Mouse (Mus musculus): ENCODE data around the gene Eng. TPM values are rescaled to one million over a fixed set of nuclear protein-coding genes. Genes with fewer than 3 reads are reported as not detected.

The Eng gene
- total RNA-seq, 2 experiments from 2014 or later: 55.3 to 60.1 TPM

DNA sequence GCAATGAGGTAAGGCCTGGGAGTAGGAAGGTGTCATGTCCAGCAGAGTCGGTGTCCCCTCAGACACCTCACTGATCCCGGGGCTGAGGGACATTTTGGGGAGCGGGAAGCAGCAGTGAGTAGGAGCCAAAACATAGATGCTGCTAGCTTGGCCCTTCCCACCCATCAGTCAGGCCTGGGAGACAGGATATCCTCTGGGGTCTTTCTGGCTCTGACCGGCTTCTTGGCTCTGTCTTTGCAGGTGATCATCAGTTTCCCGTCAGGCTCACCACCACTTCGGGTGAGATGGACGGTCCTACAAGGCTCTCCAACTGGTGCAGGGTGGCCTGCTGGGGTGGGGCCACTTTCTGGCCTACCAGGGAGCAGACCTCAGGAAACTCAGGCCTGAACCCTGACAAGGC, 31.3 kb downstream of the Eng start:
- DNase-seq (ENCODE audit: low spot score in 2 of 2): no peak

DNA sequence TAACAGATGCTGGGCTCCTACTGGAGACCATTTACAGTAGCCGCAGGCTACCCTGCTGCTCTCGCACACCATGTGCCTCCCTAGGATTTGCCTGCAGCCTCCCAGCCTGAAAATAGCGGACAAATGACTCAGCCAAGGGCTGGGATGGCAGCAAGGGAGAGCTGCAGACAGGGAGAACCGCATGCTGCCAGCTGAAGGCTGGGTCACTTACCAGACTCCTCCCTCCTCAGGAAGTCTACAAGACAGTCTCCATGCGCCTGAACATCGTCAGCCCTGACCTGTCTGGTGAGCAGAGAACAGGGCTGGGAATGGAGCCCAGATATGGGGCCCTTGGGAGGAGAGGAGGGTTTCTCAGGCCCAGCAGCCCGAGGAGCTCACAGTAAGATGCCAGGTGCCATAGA, 33.7 kb downstream of the Eng start:
- DNase-seq (ENCODE audit: low spot score in 2 of 2): no peak

DNA sequence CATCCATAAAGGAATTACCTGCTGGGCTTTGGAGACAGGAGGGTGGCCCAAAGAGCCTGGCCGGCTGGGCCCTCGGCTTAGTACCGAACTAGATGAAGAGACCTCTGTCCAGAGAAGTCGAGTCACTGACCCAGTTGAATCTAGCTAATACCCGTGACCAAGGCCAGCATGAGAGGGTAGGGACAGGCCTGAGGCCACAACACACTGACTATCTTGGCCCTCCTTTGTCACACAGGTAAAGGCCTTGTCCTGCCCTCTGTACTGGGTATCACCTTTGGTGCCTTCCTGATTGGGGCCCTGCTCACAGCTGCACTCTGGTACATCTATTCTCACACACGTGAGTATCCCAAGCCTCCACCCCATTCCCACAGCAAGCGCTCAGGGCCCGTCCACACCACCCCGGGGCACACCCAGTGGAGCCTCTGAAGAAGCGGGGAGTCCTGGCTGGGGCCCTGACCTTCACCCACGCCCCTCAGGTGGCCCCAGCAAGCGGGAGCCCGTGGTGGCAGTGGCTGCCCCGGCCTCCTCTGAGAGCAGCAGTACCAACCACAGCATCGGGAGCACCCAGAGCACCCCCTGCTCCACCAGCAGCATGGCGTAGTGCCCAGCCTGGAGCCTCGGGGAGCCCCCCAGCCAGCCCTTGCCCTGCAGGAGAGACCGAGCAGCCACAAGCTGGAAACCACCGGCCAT, 34.7 kb downstream of the Eng start:
- no peak for DNase-seq (ENCODE audit: low spot score in 2 of 2)

DNA sequence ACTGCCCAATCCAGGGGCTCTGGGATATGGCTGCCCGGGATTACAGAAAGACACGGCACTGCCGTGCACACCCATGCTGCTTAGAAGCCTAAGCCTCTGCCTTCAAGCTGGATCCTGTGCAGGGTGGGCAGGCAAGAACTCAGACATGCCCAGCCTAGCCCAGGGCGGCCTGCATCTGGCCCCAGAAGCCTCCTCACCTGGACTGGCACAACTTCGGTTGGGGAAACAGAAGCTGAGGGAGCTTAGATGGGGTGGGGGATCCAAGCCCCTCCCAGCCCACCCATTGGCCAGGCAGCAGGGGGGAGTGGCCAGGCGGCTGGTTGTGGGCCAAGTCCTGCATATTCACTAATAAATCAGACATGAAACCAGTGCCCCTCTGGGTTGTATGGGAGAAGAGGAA, 35.4 kb downstream of the Eng start:
- no peak for DNase-seq (ENCODE audit: low spot score in 2 of 2)

DNA sequence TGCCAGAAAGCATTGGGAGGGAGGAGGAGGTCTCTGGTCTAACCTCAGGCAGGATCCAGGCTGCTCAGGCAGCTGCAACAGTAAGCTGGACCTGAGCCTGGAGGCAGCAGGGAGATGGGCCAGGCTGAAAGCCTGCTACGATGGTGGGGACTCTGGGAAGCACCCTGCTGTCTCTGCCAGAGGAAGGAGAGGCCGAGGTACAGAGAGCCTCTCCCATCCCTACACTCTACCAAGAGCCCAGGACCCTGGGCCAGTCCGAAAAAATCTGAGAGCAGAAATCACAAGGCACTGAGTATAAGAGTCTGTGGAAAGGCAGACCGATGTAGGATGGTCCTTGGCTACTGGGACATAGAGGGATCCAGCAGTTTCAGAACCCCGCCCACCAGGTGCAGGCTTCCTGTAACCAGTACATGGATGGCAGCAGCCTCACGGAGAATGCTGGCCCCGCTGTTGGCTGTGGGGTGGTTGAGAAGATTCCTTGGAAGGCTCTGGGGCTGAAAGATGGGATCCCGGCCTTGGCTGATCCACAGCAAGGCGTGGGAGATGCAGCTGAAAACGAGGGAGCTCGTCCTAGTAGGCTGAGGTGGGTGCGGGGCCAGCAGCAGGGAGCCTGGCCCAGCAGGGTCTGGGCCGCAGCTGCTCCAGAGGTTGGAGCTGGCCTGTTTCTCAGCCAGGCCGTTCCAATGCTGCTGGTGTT, 36.5 kb downstream of the Eng start:
- DNase-seq (ENCODE audit: low spot score in 2 of 2): peak in 1 of 2 experiments; percentile 62

DNA sequence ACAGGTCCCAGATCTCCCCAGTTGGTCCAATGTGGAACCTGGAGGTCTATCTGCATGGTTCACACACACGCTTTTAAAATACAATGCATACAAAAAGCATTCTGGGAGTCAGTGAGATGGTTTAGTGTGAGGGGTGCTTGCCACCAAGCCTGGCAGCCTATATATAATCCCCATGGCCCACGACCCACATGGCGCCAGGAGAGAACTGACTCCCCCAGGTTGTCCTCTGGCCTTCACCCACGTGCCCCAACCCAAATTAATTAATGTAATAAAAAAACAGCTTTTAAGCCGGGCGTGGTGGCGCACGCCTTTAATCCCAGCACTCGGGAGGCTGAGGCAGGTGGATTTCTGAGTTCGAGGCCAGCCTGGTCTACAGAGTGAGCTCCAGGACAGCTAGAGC, 37.3 kb downstream of the Eng start:
- DNase-seq (ENCODE audit: low spot score in 2 of 2): no peak

DNA sequence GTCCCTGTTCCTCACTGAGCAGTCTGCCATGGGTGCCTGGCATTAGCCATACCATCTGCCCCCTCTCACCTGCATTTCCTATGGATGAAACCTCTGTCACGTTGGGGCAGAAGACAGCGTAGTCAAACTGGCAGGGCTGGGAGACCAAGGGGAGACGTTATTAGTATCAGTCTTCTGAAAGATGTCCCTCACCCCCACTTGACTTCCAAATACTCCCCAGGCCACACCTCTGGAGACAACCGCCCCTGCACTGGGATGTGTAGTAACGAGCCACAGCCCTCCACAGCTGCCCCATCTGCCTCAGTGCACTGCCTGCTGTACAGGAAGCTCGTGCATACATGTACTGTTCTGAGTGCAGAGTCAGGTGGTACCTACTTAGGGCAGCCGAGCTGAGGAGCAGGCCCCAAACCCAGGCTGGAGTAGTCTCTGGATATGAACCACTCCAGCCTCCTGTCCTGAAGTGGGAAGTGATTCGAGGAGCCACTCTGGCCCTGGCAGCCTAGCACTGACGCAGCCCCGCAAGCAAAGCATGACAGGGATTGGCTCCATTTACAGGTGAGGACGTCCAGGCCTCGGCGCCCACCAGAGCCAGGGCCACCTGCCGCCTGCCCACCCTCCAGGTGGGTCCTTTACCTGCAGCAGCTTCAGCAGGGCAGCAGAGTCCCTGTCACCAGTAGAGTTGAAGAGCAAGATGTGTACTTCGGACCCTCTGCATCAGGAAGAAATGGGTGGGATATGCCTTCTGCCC, 38.5 kb downstream of the Eng start:
- no peak for DNase-seq (ENCODE audit: low spot score in 2 of 2)

DNA sequence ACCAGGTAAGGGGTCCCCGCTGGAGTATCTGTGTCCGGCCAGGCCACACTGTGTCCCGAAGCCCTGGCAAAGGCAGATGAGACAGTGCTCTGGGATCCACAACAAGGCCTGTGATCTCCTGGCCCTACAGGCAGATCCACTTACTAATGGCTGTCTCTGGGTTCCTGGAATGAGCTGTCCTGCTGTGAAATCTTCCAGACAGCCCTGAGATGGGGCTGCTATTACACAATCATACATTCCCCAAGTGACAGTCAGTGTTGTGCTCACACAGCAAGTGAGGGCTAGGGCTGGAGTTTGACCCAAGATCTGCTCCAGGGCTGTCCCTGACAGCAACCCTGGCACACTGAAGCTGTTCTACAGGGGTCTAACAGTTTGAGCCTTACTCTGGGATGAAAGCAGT, 39.4 kb downstream of the Eng start:
- no peak for DNase-seq (ENCODE audit: low spot score in 2 of 2)

DNA sequence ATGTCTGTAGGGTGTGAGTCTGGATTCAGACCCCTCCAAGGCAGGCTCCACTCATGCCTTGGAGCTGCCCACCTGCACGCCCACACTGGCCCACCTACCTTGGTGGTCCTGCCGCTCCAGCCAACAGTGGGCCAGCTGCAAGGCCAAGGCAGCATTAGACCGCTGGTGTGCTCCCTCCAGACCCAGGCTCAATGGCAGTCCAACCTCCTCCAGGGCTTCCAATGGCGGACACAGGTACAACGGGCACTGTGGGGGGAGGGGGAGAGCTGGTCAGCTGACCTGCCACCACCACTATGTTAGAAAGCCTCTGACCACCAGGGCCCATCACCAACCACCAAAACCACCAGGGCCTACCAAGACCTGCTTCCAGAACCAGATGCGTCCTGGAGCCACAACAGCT, 40.2 kb downstream of the Eng start:
- DNase-seq (ENCODE audit: low spot score in 2 of 2): no peak

DNA sequence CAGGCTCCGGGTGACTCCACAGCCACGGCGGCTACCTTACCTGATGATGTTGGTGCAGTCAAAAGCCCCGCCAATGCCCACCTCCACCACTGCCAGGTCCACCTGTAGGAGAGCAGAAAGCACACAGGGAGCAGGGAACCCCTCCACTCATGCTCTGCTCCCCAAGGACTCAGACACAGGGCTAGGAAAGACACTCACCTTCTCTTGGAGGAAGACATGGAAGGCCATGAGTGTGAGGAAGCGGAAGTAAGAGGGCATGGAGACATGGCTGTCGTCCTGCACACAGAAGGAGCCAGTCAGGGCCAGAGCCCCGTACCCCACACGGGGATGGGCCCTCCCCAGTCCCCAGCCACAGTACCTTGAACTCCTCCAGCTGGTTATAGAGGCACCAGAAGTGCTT, 41.2 kb downstream of the Eng start:
- no peak for DNase-seq (ENCODE audit: low spot score in 2 of 2)

DNA sequence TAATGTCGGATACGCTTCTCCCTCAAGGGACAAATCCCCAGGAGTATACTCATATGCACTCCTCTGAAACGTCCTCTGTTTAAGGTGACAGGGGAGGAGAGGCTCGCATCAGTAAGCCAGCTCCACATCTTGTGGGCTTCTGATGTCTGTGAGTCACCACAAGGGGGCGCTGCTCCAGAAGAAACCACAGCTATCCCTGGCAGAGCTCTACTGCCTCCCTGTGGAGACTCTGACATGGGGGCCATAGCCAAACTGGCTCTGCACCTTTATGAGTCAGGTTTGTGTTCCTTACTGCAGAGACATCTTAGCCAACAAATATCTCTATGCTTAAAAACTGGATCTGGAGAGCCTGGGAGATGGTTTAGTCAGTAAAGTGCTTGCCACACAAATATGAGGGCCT, 43.0 kb downstream of the Eng start:
- peak; percentile 84 to 90 for DNase-seq (ENCODE audit: low spot score in 2 of 2)

DNA sequence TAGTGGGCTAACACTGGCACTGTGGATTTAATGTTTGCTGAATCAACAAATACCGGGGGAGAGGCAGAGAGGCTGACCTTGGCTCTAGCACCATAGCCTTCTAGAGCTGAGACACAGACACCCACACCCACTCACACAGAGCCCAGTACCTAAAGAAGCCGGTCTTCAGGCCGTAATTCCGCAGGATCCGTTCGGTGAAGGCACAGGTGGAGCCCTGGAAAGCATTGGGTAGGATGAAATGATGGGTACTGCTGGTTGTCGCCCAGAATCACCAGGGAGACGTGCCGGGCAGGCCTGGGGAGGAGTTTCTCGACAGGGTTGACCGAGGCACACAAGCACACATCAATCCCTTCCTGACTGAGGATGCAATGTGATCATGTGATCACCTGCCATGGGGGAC, 44.6 kb downstream of the Eng start:
- DNase-seq (ENCODE audit: low spot score in 2 of 2): no peak

DNA sequence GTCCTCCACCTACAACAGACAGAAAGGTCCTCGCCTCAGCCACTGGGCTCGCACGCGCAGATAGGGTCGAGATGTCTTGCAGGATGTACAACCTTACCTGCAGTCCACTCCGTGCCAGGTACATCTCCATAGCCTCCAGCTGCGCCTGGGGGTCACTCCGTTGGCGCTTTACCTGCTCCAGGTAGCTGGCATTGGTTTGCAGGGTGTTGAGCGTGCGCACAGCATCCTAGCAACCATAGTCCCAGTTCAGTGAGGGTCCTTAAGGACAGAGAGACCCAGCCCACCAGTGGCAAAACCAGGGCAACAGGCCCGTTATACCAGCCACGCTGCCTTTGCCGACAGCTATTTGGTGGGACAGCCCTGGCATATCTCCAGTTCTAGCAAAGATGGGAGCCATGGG, 46.1 kb downstream of the Eng start:
- DNase-seq (ENCODE audit: low spot score in 2 of 2): no peak

DNA sequence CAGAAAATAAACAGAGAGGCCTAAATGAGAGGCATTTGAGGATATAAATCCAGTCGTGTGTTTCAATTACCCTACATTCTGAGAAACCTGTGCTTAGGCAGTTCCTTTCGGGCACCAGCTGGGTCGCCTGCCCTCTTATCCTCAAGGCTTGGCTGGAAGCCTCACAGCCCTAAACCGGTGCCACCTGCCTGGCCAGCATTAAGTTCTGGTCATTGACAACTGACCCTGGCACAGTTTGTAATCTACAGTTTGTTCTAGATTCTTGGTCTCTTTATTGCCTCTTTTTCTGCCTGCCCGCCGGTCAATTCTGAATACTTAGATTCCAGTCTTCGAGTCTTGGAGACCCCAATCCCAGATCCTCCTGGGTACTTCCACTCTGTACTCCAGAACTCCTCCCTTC, 46.9 kb downstream of the Eng start:
- DNase-seq (ENCODE audit: low spot score in 2 of 2): no peak

DNA sequence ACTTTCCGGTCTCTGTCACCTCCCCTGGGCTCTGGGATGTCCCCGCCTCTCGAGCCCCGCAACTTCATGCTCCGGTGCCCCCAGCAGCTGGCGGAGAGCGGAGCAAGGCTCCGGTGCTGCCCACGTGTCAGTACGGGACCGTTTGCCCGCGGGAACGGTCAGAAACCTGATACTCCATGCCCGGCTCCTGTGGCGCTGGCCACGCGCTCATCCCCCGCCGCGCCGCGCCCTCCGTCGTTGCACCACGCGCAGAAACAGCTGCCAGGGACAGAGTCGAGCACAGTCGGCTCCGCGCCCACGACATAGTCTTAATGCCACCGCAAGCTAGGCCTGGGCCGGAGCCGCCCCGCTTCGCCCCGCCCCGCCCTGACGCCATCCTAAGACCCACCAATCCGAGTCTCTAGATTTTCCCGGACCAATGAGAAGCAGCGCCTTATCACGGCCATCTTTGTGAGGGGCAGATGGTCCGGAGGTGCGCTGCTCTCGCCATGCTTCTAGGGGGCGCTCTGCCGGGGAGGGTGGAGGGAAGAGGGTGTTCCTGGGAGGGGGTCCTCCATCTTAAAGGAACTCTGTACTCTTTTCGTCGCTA, 47.5 kb downstream of the Eng start:
- DNase-seq (ENCODE audit: low spot score in 2 of 2): peak; percentile 93 to 96

DNA sequence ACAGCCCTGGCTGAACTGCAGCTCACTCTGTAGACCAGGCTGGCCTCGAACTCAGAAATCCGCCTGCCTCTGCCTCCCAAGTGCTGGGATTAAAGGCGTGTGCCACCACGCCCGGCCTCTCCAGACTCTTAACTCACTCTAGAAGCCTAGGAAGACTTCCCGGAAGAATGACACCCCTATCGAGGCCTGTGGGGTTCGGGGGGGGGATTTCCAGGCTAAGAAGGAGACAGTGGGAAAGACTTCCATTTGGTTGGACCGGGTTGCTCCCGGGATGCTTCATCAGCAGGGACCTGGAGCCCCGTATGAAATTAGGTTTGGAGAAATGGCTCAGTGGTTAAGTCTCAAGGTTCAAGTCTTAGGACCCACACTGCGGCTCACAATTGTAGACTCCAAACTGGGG, 48.3 kb downstream of the Eng start:
- no peak for DNase-seq (ENCODE audit: low spot score in 2 of 2)

DNA sequence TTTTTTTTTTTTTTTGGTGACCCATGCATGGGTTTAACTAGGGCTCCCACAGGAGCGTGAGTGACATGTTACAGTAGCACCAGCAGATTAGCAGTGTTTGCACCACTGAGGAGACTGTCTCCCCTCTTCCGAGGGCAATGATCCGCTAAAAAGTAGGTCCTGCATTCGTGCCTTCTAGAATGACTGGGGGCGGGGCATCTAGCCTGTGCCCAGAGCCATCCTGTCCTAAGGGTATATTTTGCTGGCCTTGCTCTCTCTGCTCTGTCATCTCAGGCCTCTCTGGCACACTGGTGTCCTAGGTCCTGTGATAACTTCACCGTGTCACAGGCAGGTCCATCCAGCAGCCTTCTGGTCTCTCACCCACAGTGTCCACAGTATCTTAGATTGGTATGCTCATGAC, 53.3 kb downstream of the Eng start:
- no peak for DNase-seq (ENCODE audit: low spot score in 2 of 2)

DNA sequence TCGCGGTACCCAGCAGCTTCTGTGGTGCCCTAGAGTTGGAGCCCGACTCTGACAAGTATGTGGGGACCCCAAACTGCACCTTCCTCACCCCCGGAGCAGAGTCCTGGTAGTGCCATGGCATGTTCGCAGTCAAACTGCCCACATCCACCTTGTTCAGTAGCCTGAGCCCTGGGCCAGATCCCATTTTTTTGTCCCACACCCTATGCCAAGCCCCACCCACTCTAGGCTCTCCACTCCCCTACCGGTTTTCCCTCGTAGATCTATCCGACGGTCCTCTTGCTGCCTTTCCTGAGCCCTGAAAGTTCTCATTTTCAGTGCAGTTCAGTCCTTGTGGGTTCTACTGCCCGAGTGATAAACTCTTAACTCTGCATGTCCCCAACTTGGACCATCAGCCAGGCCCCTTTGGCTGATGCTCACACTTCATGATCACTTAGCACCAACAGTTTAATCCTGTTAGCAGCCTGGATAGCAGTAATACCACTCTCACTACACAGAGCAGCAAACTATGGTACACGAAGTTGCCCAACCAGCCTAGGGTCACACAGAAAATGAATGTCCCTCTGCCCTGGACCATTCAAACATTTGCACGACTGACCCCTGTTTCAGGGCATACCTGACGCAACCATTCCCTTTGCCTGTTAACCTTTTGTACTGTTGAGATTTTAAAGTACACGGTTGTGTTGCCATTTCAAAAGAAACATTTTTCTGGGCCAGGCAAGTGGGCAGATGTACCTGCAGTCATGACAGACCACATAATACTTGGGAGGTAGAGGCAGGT, 54.8 kb downstream of the Eng start:
- no peak for DNase-seq (ENCODE audit: low spot score in 2 of 2)

DNA sequence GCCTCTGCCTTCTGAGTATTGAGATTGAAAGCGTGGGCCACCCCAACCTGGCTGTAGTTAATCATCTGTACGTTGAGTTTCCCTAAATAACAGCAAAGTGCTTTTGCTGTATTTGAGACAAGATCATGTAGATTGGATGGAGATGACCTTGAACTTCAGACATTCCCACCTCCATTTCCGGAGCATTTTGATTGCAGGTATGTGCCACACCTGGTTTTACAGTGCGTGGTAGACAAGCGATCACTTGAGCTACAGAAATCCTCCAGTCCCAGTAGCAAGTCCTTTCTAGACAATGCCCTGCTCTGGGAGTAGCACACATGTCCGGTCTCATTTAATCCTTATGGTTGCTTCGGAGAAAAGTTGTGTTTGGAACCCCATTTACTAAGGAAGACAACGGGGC, 56.7 kb downstream of the Eng start:
- DNase-seq (ENCODE audit: low spot score in 2 of 2): no peak

DNA sequence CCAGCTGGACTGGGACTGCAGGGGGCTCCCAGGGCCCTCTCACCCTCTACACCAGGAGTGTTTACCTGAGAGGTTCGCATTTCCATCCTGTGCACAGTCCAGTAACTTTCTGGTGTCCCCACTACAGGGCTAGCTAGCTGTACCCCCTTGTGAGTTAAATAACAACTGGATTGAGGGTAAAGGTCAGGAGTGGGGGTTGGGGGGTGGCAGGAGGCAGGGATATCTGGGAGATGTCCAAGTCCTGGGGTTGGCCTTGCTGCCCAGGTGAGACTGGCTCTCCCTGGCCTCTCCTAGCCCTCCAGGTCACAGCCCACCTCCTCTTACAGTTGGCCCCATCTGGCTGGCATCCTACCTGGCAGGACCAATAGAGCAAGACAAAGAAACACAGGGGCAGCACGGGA, 57.6 kb downstream of the Eng start, which contains the start of gene Fpgs:
Gene Fpgs, minus strand, starts transcription at position 125 of the 401 bp plus-strand sequence.
- no peak for DNase-seq (ENCODE audit: low spot score in 2 of 2)

DNA sequence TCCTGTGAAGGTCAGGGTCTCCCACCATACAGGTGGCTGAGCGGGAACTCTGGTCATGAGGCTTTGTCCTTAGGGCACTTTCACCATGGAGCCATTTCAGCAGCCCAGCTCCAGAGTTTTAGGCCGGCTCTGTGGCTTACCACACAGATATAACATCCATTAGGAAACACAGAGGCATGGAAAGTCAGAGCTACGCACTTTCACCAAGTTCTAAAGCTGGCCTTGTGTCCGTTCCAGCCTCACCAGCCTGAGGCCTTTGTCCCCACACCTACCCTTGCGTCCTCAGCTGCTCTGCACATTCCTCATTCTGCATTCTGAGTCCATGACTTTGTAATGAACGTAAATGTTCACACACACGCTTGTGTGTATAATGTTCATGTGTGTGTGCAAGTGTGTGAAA, 58.6 kb downstream of the Eng start:
- DNase-seq (ENCODE audit: low spot score in 2 of 2): no peak

All from gastrocnemius, postnatal 4 days (tissue).